Mouse (Mus musculus): ENCODE measurements around the gene Tubgcp3.
"Not testable (repeated sequence)": the region's sequence is repeated elsewhere in the genome, so short reads cannot be mapped to it uniquely, and the experiment has no call there.

Tubgcp3 gene

DNA sequence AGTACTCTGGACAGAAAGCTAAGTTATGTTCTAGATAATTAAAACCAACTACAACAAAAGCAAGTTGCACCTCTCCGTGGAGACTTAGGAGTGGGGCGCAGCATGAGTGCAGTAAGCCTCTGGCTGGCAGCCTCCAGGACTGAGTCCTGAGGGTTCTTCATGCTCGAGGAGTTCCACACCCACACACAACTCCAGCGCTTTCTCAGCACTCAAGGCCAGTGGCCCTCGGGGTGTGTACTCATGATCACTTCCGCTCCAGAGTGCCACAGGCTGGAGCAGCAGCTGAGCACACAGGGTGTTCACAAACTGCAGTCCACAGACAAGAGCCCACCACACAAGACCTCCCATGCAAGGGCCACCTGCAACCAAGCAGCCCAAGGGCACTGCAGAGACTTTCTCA lies 30.5 kb downstream of the Tubgcp3 start:
- no peak for DNase-seq (ENCODE audit: low read depth, low spot score)

DNA sequence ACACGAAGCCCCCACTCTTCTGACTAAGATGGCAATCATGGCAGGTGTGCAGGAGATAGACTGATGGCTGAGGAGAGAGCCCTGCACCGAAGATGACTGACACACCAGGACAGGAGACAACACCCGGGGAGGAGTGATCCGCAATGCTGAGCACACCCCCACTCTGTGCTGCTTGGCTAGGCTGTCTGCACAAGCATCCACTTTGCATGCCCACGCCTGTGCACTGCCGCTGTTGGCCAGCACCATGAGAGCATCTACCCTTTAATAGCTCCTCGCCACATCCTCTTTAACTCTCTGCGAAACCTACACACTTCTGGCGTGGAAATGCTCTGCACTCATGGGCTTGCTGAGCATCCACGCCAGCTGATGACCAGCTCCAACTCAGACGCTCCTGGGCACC lies 33.6 kb downstream of the Tubgcp3 start:
- DNase-seq (ENCODE audit: low read depth, low spot score), result no peak

DNA sequence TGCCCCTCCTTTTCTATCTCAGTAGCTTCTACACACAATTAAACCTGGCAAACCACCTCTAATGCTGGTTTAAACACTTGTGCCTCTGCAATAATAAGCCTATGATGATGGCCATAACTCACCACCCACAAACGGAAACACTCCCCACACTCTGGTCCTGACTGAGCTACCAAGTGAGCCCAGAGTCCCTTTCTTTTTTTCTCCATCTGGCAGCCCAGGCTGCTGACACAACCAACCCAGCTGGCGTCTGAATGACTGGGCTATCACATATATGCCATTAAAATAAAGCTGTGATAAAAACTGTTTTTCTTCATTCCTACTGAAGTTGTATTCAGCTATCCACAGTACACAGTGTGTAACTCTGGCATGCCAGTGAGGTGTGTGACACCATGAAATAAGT lies 36.7 kb downstream of the Tubgcp3 start:
- DNase-seq (ENCODE audit: low read depth, low spot score), result no peak

DNA sequence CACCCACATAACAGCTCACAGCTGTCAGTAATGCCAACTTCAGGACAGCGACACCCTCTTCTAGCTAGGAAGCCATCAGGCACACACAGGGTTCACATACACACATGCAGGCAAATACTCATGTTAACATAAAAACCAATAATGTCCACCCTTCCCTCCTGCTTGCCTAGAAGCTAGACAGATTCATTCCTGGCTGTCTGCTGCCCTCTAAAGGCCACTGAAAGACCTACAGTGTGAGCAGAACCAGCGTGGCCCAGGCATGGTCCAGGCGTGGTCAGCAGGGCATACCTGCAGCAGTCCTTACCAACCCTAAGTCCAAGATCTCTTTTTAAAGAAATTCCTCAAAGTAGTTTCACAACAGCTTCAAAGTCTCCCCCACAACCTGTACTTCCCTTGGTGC lies 43.0 kb downstream of the Tubgcp3 start:
- peak; percentile 39 for DNase-seq (ENCODE audit: low read depth, low spot score)

DNA sequence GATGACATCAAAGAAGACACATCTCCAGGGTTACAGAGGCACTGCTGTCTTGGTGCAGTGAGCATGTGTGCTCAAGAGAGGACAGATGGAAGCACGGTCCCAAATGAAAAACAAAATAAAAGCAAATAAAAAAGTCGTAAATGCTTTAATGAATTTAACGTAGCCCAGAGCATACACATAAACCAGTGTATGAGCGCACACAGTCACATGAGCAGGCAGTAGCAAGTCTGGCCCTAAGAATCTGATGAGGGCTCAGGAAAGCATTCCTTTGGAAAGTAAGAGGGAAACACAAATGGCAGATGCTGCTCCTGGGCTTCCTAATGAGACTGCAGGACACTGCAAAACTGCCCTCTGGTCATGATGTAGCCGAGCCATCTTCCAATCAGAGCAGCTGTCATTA lies 46.2 kb downstream of the Tubgcp3 start:
- no peak for DNase-seq (ENCODE audit: low read depth, low spot score)

DNA sequence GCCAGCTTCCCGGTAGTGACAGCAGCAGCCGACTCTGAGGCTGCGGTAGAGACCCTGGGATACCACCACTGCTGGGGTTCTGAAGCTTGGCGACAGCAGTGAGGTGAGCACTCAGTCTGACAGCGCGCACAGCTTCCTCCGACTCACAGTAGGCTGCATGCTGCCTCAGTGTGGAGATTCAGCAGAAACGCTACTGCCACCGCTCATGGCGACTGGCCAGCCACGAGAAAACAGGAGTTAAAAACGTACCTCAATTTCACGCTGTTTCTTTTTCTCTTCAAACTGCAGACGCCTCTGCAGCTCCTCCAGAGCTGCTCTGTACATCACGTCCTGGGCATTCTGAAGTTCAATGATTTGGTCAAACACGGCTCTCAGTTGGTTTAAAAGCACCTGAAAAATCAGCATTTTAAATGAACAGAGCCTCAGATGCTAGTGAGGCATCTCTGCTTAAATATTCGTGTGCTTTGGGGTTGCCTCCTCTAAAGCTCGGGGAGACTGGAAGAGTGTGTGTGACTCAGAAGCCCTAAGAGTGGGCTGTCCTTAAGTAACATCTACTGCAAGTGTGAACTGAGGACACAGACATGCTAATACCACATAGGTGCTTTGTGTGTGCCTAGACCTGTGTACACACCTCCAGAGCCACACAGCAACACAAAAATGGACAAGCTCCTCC lies 50.4 kb downstream of the Tubgcp3 start:
- DNase-seq (ENCODE audit: low read depth, low spot score), result no peak

DNA sequence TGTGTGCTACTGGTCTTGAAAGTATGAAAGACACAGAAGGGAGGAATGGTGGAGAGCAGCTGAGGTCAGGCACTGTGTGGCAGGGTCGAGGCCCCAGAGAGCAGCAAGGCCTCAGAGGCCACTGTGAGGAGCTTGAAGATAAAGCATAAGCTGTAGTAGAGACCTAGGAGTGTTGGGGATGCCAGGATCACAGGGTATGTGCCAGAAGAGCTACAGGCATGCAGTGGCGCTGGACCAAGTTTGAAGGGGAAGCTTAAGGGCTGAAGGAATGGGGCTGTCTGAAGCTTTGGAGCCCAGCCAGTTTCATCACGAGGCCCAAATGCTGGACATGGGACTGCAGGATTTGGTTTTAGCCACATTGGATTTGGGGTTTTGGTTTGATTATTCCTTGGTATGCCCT lies 54.7 kb downstream of the Tubgcp3 start:
- not testable (repeated sequence) for DNase-seq (ENCODE audit: low read depth, low spot score)

DNA sequence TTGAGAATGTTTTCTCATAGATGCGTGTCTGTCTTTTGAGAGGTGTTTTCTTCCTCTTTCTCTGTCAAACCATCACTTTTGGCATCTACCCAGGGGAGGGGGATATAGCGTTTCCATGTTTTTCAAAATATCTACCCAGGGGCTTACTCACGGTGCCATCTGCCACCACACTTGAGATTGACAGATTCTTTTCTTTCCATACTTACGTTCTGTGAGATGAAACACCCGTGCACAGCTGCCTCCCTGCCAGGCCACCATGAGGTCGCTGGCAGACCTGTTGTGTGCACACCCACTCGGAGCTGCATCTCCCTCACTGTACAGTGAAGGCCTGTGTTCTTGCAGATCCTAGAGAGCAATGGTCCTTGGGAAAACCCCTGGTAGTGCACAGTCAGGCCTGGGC lies 58.8 kb downstream of the Tubgcp3 start:
- DNase-seq (ENCODE audit: low read depth, low spot score), result no peak

DNA sequence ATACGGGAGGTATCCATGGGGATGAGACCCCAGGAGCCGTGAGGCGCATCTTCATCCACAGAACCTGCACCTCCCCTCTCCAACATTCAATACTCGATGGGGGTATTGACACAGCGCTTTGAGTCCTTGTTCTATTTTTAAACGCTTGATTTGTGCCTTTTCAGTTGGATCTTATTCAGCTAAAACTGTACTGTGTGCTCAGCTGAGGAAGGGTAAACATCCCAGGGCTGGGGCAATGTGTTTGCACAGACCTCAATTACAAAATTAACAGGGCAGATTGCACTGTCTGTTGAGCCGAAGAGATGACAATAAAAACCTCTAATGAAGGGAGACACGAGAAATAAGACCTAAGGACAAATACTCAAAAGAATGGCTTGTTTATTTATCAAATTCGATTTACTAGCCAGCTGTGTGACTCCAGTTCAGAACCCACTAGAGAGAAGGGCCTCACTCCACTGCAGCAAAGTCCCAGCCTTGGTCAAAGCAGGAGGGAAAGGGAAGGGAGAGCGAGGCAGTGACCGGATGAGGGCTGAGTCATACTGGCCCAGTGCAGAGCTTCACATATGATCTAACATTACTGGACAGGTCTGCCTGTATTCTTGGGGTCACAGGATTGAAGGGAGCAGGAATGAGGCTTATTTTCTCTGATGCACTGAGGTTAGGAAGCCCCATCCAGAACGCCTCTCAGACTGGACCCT lies 62.1 kb downstream of the Tubgcp3 start:
- DNase-seq (ENCODE audit: low read depth, low spot score), result no peak

DNA sequence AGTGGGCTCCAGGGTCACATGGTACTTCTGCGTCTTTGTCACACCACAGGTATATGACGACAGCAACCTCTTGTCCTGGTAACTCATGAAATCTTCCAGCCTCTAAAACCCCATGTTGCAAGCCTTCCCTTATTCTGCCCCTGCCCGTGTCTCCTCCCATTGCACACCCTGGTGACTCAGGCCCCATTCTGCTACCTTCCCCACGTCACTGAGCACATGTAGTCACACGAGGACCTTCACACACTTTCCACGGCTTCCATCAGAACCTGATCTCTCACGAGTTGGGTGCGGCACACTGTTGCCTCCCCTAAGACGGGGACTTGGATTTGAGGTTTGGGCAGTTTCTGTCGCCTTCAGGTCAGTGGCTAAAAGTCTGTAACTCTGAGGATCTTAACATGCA lies 63.2 kb downstream of the Tubgcp3 start:
- no peak for DNase-seq (ENCODE audit: low read depth, low spot score)

DNA sequence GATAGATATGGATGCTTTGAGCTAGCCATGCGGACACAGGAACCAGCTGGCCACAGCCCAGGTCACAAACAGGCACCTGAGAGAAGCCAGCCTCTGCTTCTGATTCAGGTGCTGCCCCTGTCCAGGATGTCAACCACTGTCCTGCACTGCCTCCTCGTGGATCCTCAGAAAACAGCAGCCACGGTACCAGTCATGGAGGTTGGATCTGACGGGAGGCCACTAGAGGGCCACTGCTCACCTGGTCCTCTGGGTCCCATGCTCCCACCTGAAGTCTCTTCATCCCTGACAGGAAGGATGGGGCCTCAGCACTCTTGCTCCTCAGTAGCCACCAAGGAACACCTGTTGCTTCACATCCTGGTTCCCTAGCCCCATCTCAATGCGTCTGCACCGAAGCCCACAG lies 64.8 kb downstream of the Tubgcp3 start:
- DNase-seq (ENCODE audit: low read depth, low spot score), result peak; percentile 83

DNA sequence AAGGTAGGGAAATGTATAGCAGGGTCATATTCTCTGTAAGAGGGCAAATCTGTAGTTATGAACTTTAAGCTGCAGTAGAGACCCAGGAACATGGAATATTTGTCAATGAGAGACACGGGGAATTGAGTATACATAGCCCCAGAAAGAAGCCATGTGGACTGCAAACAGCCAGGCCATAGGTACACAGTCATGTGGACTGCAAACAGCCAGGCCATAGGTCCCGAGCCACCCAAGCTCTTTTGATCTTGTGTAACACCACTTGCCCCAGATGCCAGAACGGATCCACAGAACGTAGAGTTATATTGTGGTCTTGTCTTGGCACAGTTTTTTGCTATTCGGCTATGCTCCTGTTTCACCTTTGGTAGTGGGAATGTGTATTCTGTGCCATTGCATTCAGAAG lies 88.3 kb downstream of the Tubgcp3 start:
- DNase-seq (ENCODE audit: low read depth, low spot score), result no peak

DNA sequence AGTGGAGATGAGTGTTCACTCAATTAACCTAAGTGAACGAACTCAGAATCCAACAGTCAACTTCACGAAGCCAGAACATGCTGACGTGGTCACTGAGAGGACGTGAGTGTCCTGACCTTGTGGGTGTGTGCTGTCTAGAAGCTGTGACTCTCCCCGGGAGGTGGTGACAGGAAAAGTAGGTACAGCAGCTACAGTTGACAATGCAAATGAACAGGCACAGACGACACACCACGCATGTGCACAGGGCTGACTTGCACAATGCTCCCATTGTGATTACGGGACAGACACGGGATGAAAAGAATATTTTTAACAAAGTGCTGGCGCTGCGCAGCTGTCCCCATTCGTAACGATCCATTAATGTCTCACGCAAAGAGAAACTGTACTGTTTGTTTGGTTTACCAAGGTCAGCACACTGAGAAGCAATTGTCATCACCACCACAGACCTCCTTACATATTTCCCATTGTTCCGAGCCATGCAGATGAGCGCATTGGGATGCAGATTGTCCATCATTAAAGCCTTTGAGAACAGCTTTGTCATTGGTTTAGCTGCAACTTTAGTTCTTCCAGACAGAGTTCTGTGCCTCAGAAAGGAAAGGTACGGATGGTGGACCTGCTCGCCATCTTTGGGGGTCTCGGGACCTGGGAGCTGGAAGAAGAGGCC lies 92.6 kb downstream of the Tubgcp3 start:
- DNase-seq (ENCODE audit: low read depth, low spot score), result not testable (repeated sequence)

DNA sequence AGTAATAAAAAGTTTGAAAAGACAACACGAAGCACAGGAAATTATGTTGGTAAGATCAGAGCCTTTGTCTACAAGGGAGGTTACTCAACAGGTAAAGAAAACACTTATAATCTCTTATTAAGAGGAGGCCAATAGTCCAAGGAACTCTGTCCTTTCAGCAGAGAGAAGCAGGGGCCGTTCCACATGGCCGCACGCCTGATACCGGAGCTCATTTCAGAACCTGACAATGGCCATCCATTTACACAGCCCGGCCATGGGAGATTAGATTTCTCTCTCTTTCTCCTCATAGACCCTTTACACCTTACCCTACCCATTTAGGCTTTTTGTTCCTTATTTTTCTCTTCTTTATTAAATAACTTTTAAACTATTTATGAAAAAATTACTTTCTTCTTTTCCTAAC lies 95.3 kb downstream of the Tubgcp3 start:
- DNase-seq (ENCODE audit: low read depth, low spot score), result peak; percentile 3

DNA sequence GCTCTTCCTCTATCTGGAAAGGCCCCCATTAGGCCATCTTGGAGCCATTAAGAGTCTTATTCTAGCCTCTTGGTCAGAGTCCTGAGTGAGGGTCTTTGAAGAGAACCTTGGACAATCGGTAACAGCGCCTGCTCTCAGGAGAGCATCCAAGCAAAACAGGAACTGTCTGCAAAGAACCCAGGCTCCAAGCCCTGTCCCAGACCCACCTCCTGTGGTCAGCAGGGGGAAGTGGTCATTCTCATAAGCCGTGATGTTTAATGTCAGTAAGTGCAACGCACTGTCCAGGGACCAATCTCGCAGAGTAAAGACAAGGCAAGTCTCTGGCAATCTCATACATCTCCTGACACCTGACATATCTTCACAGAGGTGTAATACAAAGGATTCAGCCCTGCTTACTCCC lies 96.0 kb downstream of the Tubgcp3 start:
- peak; percentile 16 for DNase-seq (ENCODE audit: low read depth, low spot score)

DNA sequence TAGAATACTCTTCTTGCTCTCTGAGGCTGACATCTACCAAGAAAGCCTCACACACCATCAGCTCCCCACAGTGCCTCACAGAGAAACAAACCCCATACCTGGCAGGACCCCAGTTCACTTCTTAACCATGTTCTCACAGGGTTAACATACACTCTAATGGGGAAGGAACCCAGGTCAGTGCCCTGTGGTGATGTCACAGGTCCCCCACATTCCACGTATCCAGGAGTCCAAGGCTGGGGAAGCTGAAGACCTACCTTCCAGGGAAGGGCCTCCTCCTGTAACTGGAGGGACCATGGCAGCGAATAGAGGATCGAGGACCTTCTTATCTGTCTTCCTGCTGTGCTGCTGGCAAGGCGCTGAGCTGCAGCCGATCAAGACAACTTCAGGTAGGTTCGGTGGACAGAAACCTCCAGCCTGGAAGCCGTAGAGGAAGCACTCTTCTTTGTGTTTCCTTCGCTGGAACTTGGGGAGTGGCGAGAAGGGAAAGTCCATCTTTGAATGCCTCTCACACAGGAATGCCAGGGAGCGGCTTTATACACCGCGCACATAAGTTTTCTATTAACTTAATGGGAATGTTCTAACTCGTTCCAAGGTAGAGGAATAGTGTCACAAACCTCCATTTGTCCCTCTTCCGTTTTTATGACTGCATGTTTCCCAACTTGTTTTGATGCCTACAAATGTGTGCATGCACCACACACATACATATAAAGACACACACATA lies 99.1 kb downstream of the Tubgcp3 start, which contains the start of gene Spaca7:
TSS of gene Spaca7 (plus strand) at position 216 of the 721 bp plus-strand sequence.
- DNase-seq (ENCODE audit: low read depth, low spot score), result no peak

DNA sequence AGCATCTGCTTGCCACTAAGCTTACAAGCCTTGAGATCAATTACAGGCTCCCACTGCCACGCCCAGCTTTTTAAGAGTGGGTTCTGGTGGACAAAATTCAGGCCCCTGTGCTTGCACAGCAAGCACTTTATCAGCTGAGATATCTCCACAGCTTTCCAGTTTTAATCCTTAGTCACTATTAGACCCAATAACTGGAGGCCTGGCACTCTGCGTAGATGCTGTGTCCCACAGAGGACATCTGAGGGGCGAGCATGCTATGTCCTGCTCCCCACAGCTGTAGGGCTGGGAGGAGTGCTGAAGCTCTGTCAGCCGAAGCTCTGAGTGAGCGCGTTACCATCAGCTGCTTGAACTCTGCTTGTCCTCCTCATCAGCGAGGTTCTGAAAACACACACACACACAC lies 105.5 kb downstream of the Tubgcp3 start:
- DNase-seq (ENCODE audit: low read depth, low spot score), result no peak

DNA sequence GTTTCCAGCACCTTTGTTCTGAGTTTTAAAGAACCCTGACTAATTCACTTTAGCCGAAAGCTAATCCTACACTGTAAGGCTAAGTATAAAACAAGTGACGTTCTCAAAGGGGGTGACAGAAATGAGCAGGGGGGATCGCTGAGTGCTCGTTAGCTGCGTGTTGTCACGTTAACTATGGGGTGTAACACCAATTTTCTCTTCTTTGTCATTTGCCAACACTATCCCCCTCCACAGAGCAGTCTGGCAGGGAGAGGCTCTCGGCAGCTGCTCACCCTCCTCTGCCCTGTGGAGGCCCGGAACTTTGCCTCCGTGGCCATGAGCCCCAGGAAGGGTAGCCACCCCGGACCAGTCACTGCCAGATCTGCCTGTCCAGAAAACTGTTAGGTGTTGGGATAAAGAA lies 106.6 kb downstream of the Tubgcp3 start:
- no peak for DNase-seq (ENCODE audit: low read depth, low spot score)

DNA sequence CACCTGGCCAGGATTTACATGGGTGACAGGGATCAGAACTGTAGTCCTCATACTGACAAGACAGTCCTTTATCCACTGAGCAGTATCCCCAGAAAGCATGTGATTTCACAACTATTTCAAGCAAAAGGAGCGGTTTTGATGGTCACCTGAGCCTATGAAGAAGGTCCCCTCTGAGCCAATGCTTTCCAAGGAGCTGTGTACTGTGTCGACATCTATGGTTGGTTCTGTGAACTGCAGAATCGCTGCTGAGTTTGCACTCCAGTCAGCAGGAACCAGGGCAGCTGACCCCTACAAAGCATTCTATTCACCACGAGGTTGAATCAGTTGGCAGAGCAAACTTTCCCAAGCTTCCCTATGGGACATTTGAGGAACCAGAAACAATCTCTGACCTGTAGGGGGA lies 107.7 kb downstream of the Tubgcp3 start:
- DNase-seq (ENCODE audit: low read depth, low spot score), result peak; percentile 51

Measured in A20 (cell line).